Mouse (Mus musculus): ENCODE measurements at regions not wholly inside any gene's neighbourhood (a gene's known extent, or its start where the extent isn't known, plus 50 kb on each side); places are given as distances from the start of the nearest gene placed in this dataset.
A peak's percentile ranks its signal among the peaks of the same experiment; 100 is the strongest.
"Not testable (repeated sequence)": the region's sequence is repeated elsewhere in the genome, so short reads cannot be mapped to it uniquely, and the experiment has no call there.

- no peak for DNase-seq (ENCODE audit: low spot score)
These were observed 232.4 kb upstream of the Tusc1 start for GRCm38 (mm10) chr4:93567487-93568259.

GRCm38 (mm10) chr4:93555787-93556760 lies 220.8 kb upstream of the Tusc1 start:
- DNase-seq (ENCODE audit: low spot score): no peak

GRCm38 (mm10) chr4:93555181-93555580 lies 219.9 kb upstream of the Tusc1 start:
- not testable (repeated sequence) for DNase-seq (ENCODE audit: low spot score)

- DNase-seq (ENCODE audit: low spot score): no peak
These were observed 217.3 kb upstream of the Tusc1 start for GRCm38 (mm10) chr4:93552489-93553160.

- DNase-seq (ENCODE audit: low spot score): peak; percentile 8
These were observed 215.8 kb upstream of the Tusc1 start for GRCm38 (mm10) chr4:93551086-93551485.

- DNase-seq (ENCODE audit: low spot score): no peak
These were observed 205.3 kb upstream of the Tusc1 start for GRCm38 (mm10) chr4:93540588-93540987.

GRCm38 (mm10) chr4:93527382-93527781 lies 192.1 kb upstream of the Tusc1 start:
- DNase-seq (ENCODE audit: low spot score): no peak

- DNase-seq (ENCODE audit: low spot score): no peak
These were observed 185.3 kb upstream of the Tusc1 start for GRCm38 (mm10) chr4:93520454-93521100.

- DNase-seq (ENCODE audit: low spot score): no peak
These were observed 183.6 kb upstream of the Tusc1 start for GRCm38 (mm10) chr4:93518925-93519324.

GRCm38 (mm10) chr4:93510771-93511170 lies 175.5 kb upstream of the Tusc1 start:
- DNase-seq (ENCODE audit: low spot score): no peak

- no peak for DNase-seq (ENCODE audit: low spot score)
These were observed 161.6 kb upstream of the Tusc1 start for GRCm38 (mm10) chr4:93496871-93497270.

GRCm38 (mm10) chr4:93494319-93494718 lies 159.0 kb upstream of the Tusc1 start:
- no peak for DNase-seq (ENCODE audit: low spot score)

- DNase-seq (ENCODE audit: low spot score): no peak
These were observed 158.6 kb upstream of the Tusc1 start for GRCm38 (mm10) chr4:93493905-93494304.

- no peak for DNase-seq (ENCODE audit: low spot score)
These were observed 158.0 kb upstream of the Tusc1 start for GRCm38 (mm10) chr4:93493326-93493725.

GRCm38 (mm10) chr4:93488570-93488969 lies 153.3 kb upstream of the Tusc1 start:
- DNase-seq (ENCODE audit: low spot score): no peak

- DNase-seq (ENCODE audit: low spot score): no peak
These were observed 151.1 kb upstream of the Tusc1 start for GRCm38 (mm10) chr4:93486455-93486854.

- no peak for DNase-seq (ENCODE audit: low spot score)
These were observed 145.9 kb upstream of the Tusc1 start for GRCm38 (mm10) chr4:93481247-93481646.

GRCm38 (mm10) chr4:93477189-93477767 lies 142.0 kb upstream of the Tusc1 start:
- DNase-seq (ENCODE audit: low spot score): no peak

- DNase-seq (ENCODE audit: low spot score): no peak
These were observed 132.7 kb upstream of the Tusc1 start for GRCm38 (mm10) chr4:93467998-93468397.

GRCm38 (mm10) chr4:93467424-93467823 lies 132.1 kb upstream of the Tusc1 start:
- DNase-seq (ENCODE audit: low spot score): no peak

- no peak for DNase-seq (ENCODE audit: low spot score)
These were observed 116.0 kb upstream of the Tusc1 start for GRCm38 (mm10) chr4:93451357-93451756.
